Mouse (Mus musculus): ENCODE results near the gene Gch1. TPM values are rescaled to one million over a fixed set of nuclear protein-coding genes. Genes with fewer than 3 reads are reported as not detected.

Gene Gch1
- polyA plus RNA-seq, 1 experiment from 2014 or later, result 9.7 TPM

- ATAC-seq, result no peak
- Histone ChIP-seq H3K27ac (ENCODE audit: low read length) (no peak overlapping the region; the same call in none of the 2 replicates), H3K9ac (replicated peaks; ENCODE audit: low read depth) (no peak overlapping the region), H3K36me3 (ENCODE audit: insufficient read depth, low read length) (no peaks in the 10 kb centered on the region), H3K4me3 (ENCODE audit: low read depth, low read length) (no peak overlapping the region), H3K9me3 (ENCODE audit: low read length) (no peaks in the 10 kb centered on the region), H3K4me1 (ENCODE audit: insufficient read depth, low read depth, low read length) (peaks cover 4% of the 10 kb centered on the region; the same call in 1 of the 2 replicates), H3K4me2 (replicated peaks; ENCODE audit: low read depth, low read length) (peak overlapping the region; percentile 98; the same call in 1 of the 2 replicates), H3K27me3 (replicated peaks; ENCODE audit: insufficient read depth, low read length) (no peaks in the 10 kb centered on the region)
- TF ChIP-seq EP300 (IDR thresholded peaks at IDR 0.05) (no peak), CTCF (IDR thresholded peaks at IDR 0.05) (no peak)
- DNase-seq (ENCODE audit: low spot score), result no peak
- 29% methylated on average over 1 of the region's 1 CpGs for WGBS
Measured at GRCm38 (mm10) chr14:47187261-47187660, 2.0 kb downstream of the Gch1 start.

- no peak overlapping the region for H3K9ac ChIP-seq (replicated peaks; ENCODE audit: low read depth)
- 57% methylated on average over 2 of the region's 2 CpGs for WGBS
- no peaks in the 10 kb centered on the region for H3K36me3 ChIP-seq (ENCODE audit: insufficient read depth, low read length)
- no peak overlapping the region for H3K4me2 ChIP-seq (replicated peaks; ENCODE audit: low read depth, low read length)
- DNase-seq (ENCODE audit: low spot score) (peak; percentile 44), ATAC-seq (no peak)
- no peak overlapping the region for H3K4me3 ChIP-seq (ENCODE audit: low read depth, low read length)
- H3K4me1 ChIP-seq (ENCODE audit: insufficient read depth, low read depth, low read length), result peaks cover 4% of the 10 kb centered on the region; the same call in 1 of the 2 replicates
- H3K27me3 ChIP-seq (replicated peaks; ENCODE audit: insufficient read depth, low read length), result no peaks in the 10 kb centered on the region
- no peaks in the 10 kb centered on the region for H3K9me3 ChIP-seq (ENCODE audit: low read length)
- TF ChIP-seq EP300 (IDR thresholded peaks at IDR 0.05), result no peak
- TF ChIP-seq CTCF (IDR thresholded peaks at IDR 0.05), result no peak
- H3K27ac ChIP-seq (ENCODE audit: low read length), result no peak overlapping the region
Measured at GRCm38 (mm10) chr14:47186561-47186960, 2.7 kb downstream of the Gch1 start.

- no peak overlapping the region for H3K9ac ChIP-seq (replicated peaks; ENCODE audit: low read depth)
- no peak overlapping the region for H3K27ac ChIP-seq (ENCODE audit: low read length)
- peaks cover 9% of the 10 kb centered on the region; the same call in 1 of the 2 replicates for H3K4me1 ChIP-seq (ENCODE audit: insufficient read depth, low read depth, low read length)
- 42% methylated on average over 11 of the region's 11 CpGs for WGBS
- H3K36me3 ChIP-seq (ENCODE audit: insufficient read depth, low read length), result no peaks in the 10 kb centered on the region
- DNase-seq (ENCODE audit: low spot score) (peak; percentile 81), ATAC-seq (no peak)
- H3K27me3 ChIP-seq (replicated peaks; ENCODE audit: insufficient read depth, low read length), result no peaks in the 10 kb centered on the region
- TF ChIP-seq CTCF (IDR thresholded peaks at IDR 0.05) (peak; percentile 75), EP300 (IDR thresholded peaks at IDR 0.05) (no peak)
- no peak overlapping the region for H3K4me2 ChIP-seq (replicated peaks; ENCODE audit: low read depth, low read length)
- H3K4me3 ChIP-seq (ENCODE audit: low read depth, low read length), result no peak overlapping the region
- no peaks in the 10 kb centered on the region for H3K9me3 ChIP-seq (ENCODE audit: low read length)
Measured at GRCm38 (mm10) chr14:47181497-47182290, 7.5 kb downstream of the Gch1 start.

- Histone ChIP-seq H3K4me2 (replicated peaks; ENCODE audit: low read depth, low read length) (no peak overlapping the region), H3K27ac (ENCODE audit: low read length) (no peak overlapping the region), H3K27me3 (replicated peaks; ENCODE audit: insufficient read depth, low read length) (no peaks in the 10 kb centered on the region), H3K4me3 (ENCODE audit: low read depth, low read length) (no peak overlapping the region), H3K36me3 (ENCODE audit: insufficient read depth, low read length) (no peaks in the 10 kb centered on the region), H3K9ac (replicated peaks; ENCODE audit: low read depth) (no peak overlapping the region), H3K9me3 (ENCODE audit: low read length) (no peaks in the 10 kb centered on the region), H3K4me1 (ENCODE audit: insufficient read depth, low read depth, low read length) (peaks cover 9% of the 10 kb centered on the region; the same call in 1 of the 2 replicates)
- no peak for DNase-seq (ENCODE audit: low spot score)
- TF ChIP-seq CTCF (IDR thresholded peaks at IDR 0.05) (no peak), EP300 (IDR thresholded peaks at IDR 0.05) (no peak)
- ATAC-seq, result no peak
- WGBS, result 88% methylated on average over 5 of the region's 5 CpGs
Measured at GRCm38 (mm10) chr14:47178851-47179250, 10.4 kb downstream of the Gch1 start.

GRCm38 (mm10) chr14:47177846-47178414 lies 11.3 kb downstream of the Gch1 start:
- Histone ChIP-seq H3K27me3 (replicated peaks; ENCODE audit: insufficient read depth, low read length) (no peaks in the 10 kb centered on the region), H3K27ac (ENCODE audit: low read length) (peak overlapping the region; percentile 1; the same call in 1 of the 2 replicates), H3K9ac (replicated peaks; ENCODE audit: low read depth) (no peak overlapping the region), H3K4me2 (replicated peaks; ENCODE audit: low read depth, low read length) (peak overlapping the region; percentile 41), H3K4me3 (ENCODE audit: low read depth, low read length) (no peak overlapping the region), H3K4me1 (ENCODE audit: insufficient read depth, low read depth, low read length) (peaks cover 9% of the 10 kb centered on the region; the same call in 1 of the 2 replicates), H3K36me3 (ENCODE audit: insufficient read depth, low read length) (no peaks in the 10 kb centered on the region), H3K9me3 (ENCODE audit: low read length) (no peaks in the 10 kb centered on the region)
- 20% methylated on average over 13 of the region's 13 CpGs for WGBS
- TF ChIP-seq CTCF (IDR thresholded peaks at IDR 0.05) (no peak), EP300 (IDR thresholded peaks at IDR 0.05) (peak; percentile 77)
- ATAC-seq (peak; percentile 94), DNase-seq (ENCODE audit: low spot score) (peak; percentile 88)

GRCm38 (mm10) chr14:47176226-47176625 lies 13.0 kb downstream of the Gch1 start:
- H3K27me3 ChIP-seq (replicated peaks; ENCODE audit: insufficient read depth, low read length), result no peaks in the 10 kb centered on the region
- H3K27ac ChIP-seq (ENCODE audit: low read length), result no peak overlapping the region
- H3K4me2 ChIP-seq (replicated peaks; ENCODE audit: low read depth, low read length), result no peak overlapping the region
- no peak for DNase-seq (ENCODE audit: low spot score)
- H3K4me1 ChIP-seq (ENCODE audit: insufficient read depth, low read depth, low read length), result peaks cover 9% of the 10 kb centered on the region; the same call in 1 of the 2 replicates
- no peaks in the 10 kb centered on the region for H3K36me3 ChIP-seq (ENCODE audit: insufficient read depth, low read length)
- no peak overlapping the region for H3K4me3 ChIP-seq (ENCODE audit: low read depth, low read length)
- WGBS, result over 99% methylated on average over 5 of the region's 5 CpGs
- no peak for TF ChIP-seq EP300 (IDR thresholded peaks at IDR 0.05)
- TF ChIP-seq CTCF (IDR thresholded peaks at IDR 0.05), result no peak
- no peaks in the 10 kb centered on the region for H3K9me3 ChIP-seq (ENCODE audit: low read length)
- ATAC-seq, result no peak
- no peak overlapping the region for H3K9ac ChIP-seq (replicated peaks; ENCODE audit: low read depth)
